Mouse (Mus musculus) midbrain, embryonic 14.5 days (tissue): ENCODE results near the gene Alppl2. TPM values are rescaled to one million over a fixed set of nuclear protein-coding genes. Genes with fewer than 3 reads are reported as not detected.
A peak's percentile ranks its signal among the peaks of the same experiment; 100 is the strongest.

Experiments
- ATAC-seq: fragments of 200-750 bp; cut with Nextera tagmentation; 2 replicates; pipeline ENCODE4 v1.8.0; 2017; ENCODE audit warnings: moderate number of reproducible peaks, moderate library complexity; ENCODE audit not compliant: low FRiP score, low TSS enrichment
- DNase-seq: peaks from one replicate; pipeline ENCODE4 v3.0.0-alpha.2; 2015
- H3K27ac ChIP-seq: fragments of 300-500 bp; sonication (generic); replicated peaks from 2 replicates; pipeline ENCODE4 v1.5.1; 2014; ENCODE audit warnings: mild to moderate bottlenecking, low read depth, low read length, moderate library complexity
- H3K27me3 ChIP-seq: fragments of 300-500 bp; sonication (generic); 2 replicates; pipeline ENCODE4 v1.6.1; 2014; ENCODE audit warnings: low read length, control low read depth, mixed read lengths; ENCODE audit not compliant: control insufficient read depth, insufficient read depth
- H3K36me3 ChIP-seq: fragments of 300-500 bp; sonication (generic); 2 replicates; pipeline ENCODE4 v1.6.1; 2014; ENCODE audit warnings: low read length, control low read depth; ENCODE audit not compliant: control insufficient read depth, insufficient read depth
- H3K4me1 ChIP-seq: fragments of 300-500 bp; sonication (generic); 2 replicates; pipeline ENCODE4 v1.6.1; 2014; ENCODE audit warnings: mild to moderate bottlenecking, antibody characterized with exemption, low read length, control low read depth; ENCODE audit not compliant: control insufficient read depth, insufficient read depth
- H3K4me2 ChIP-seq: fragments of 300-500 bp; sonication (generic); 2 replicates; pipeline ENCODE4 v1.6.1; 2014; ENCODE audit warnings: mild to moderate bottlenecking, low read length, moderate library complexity
- H3K4me3 ChIP-seq: fragments of 300-500 bp; sonication (generic); replicated peaks from 2 replicates; pipeline ENCODE4 v1.5.1; 2014; ENCODE audit warnings: low read depth, low read length
- H3K9ac ChIP-seq: fragments of 300-500 bp; sonication (generic); replicated peaks from 2 replicates; pipeline ENCODE4 v1.6.1; 2014; ENCODE audit warnings: mild to moderate bottlenecking, low read length, moderate library complexity
- H3K9me3 ChIP-seq: fragments of 300-500 bp; sonication (generic); 2 replicates; pipeline ENCODE4 v1.6.1; 2016; ENCODE audit warnings: low read length, control low read depth, mixed read lengths; ENCODE audit not compliant: control insufficient read depth
- WGBS: fragments of 180-500 bp; shearing (Covaris S2); extraction: QIAGEN DNeasy Blood & Tissue Kit; methylation state at CpG from one replicate; pipeline ENCODE4 v1.1.7; 2014; 5-methylcytosine and 5-hydroxymethylcytosine counted together
- polyA plus RNA-seq: library from polyadenylated mRNA; unstranded; fragments of >200 nt; fragmentation: Nextera tagmentation; extraction: Ambion mirVana; gene quantifications from 2 replicates; pipeline ENCODE4 v1.2.1, GENCODE M21; 2014

Gene Alppl2
- polyA plus RNA-seq: not detected in 2 replicates

DNA sequence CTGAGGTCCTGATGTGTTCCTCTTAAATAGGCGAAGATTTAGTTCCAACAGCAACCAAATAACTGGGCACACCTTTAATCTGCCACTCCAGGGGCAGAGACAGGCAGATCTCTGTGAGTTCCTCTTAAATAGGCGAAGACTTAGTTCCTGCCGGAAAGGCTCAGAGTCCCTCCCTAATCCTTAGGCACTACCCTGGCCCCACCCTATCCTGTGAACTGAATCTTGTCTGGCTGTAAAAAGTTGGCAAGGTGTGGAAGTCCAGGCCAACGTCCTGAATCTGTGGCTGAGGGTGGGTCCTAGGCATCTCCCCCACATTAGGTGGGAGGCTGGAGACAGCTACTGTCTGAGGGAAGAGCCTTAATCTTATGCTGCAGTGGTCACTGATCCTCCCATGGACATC lies at the start of gene Alppl2:
Alppl2 (minus strand) TSS at position 101 of the 400 bp plus-strand sequence.
- Histone ChIP-seq H3K4me2 (no peak within 1 kb of the TSS), H3K9ac (no peak within 1 kb of the TSS), H3K27ac (no peak within 1 kb of the TSS), H3K4me3 (no peak within 1 kb of the TSS), H3K9me3 (no peaks in the 10 kb centered on the region), H3K27me3 (no peaks in the 10 kb centered on the region), H3K4me1 (no peaks in the 10 kb centered on the region), H3K36me3 (no peaks in the 10 kb centered on the region)
- ATAC-seq (no peak), DNase-seq (no peak)
- 82% methylated on average over 4 of the region's 4 CpGs for WGBS

DNA sequence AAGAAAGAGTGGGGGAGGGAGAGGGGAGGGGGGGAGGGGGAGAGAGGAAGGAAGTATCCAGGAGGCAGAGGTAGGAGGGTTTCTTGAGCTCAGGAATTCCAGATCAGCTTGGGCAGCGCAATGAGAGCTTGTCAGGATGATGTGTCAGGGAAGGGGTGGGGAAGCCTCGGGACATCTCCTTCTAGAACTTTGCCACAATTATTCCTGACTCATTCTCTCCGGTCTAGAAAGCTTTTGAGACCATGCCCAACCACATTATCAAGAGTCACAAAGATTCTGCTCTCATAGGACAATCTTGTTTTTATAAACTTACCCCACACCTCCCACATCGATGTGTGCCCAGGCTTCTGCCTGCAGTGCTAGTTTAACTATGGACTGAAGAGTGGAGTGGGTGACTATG lies 42.1 kb upstream of the Alppl2 start:
- Histone ChIP-seq H3K4me3 (no peak overlapping the region), H3K36me3 (no peaks in the 10 kb centered on the region), H3K27me3 (peaks cover 20% of the 10 kb centered on the region; the same call in 1 of the 2 replicates), H3K9me3 (no peaks in the 10 kb centered on the region), H3K4me2 (no peak overlapping the region), H3K27ac (no peak overlapping the region), H3K9ac (no peak overlapping the region), H3K4me1 (no peaks in the 10 kb centered on the region)
- WGBS: 90% methylated on average over 4 of the region's 4 CpGs
- no peak for DNase-seq
- no peak for ATAC-seq

DNA sequence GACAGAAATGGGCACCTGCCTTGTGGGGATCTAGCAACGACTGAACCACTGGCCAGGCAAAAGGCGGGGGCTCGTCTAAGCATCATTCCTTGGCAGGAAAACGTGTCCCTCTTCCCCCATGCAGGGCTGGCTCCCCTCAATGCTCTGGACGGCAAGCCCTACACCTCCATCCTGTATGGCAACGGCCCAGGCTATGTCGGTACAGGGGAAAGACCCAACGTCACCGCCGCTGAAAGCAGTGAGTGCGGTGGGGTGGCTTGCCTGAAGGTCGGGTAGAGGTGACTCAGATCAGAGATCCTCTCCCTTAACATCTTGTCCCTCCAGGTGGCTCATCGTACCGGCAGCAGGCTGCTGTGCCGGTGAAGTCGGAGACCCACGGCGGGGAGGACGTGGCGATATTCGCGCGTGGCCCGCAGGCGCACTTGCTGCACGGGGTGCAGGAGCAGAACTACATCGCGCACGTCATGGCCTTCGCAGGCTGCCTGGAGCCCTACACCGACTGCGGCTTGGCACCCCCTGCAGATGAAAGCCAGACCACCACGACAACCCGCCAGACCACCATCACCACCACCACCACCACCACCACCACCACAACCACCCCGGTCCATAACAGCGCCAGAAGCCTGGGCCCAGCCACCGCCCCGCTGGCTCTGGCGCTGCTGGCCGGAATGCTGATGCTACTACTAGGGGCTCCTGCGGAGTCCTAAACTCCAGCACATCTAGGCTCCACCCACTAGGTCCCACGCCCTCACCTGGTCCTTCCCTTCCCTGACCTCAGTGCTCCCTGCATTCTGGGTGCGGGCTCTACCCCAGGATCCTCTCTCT lies 37.7 kb upstream of the Alppl2 start:
- Histone ChIP-seq H3K4me1 (no peaks in the 10 kb centered on the region), H3K27me3 (peaks cover 25% of the 10 kb centered on the region), H3K27ac (no peak overlapping the region), H3K36me3 (no peaks in the 10 kb centered on the region), H3K9me3 (no peaks in the 10 kb centered on the region), H3K4me2 (peak overlapping the region; percentile 37), H3K4me3 (peak overlapping the region; percentile 17), H3K9ac (no peak overlapping the region)
- WGBS: 7% methylated on average over 43 of the region's 43 CpGs
- ATAC-seq (no peak), DNase-seq (peak; percentile 37)

DNA sequence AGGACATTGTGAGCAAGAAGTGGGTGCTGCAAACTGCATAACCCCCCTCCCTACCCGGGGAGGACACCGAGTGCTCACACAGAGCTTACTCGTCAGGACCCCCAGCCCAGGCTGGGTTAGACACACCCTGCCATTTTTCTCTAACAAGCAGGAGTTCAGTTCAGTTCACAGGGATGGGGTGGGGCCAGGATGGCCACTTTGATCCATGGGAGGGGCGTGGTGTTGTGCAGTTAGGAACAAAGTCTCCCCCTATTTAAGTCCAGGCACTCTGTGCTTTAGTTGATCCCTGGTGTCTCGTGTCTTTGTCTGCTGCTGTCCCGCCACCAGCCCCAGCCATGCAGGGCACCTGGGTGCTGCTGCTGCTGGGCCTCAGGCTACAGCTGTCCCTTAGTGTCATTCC lies 34.9 kb upstream of the Alppl2 start, which contains the start of gene Akp3:
Akp3 (plus strand) TSS at position 301 of the 400 bp plus-strand sequence.
- peaks cover 25% of the 10 kb centered on the region for H3K27me3 ChIP-seq
- H3K9ac ChIP-seq: no peak within 1 kb of the TSS
- DNase-seq (no peak), ATAC-seq (no peak)
- no peak within 1 kb of the TSS for H3K4me3 ChIP-seq
- H3K9me3 ChIP-seq: no peaks in the 10 kb centered on the region
- H3K4me1 ChIP-seq: no peaks in the 10 kb centered on the region
- H3K27ac ChIP-seq: no peak within 1 kb of the TSS
- no peak within 1 kb of the TSS for H3K4me2 ChIP-seq
- 70% methylated on average over 6 of the region's 6 CpGs for WGBS
- no peaks in the 10 kb centered on the region for H3K36me3 ChIP-seq

DNA sequence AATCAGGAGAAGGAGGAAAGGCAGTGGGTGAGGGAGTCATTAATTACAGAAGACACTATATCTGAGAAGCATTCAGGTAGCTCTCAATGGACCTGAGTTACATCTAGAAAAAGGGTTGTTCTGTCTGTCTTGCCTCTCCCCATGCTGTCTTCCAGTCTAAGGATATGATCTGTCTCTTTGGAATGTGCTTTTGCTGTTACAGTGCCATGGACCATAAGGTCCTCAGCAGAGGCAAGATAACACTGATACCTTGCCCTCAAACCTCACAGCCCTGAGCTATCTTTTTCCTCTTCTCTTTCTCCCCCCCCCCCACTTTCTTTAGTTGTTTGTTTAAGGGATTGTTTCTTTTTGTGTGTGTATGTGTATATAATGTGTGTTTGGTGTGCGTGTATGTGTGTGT lies 25.1 kb upstream of the Alppl2 start:
- Histone ChIP-seq H3K27me3 (no peaks in the 10 kb centered on the region), H3K27ac (no peak overlapping the region), H3K9me3 (no peaks in the 10 kb centered on the region), H3K36me3 (no peaks in the 10 kb centered on the region), H3K4me2 (no peak overlapping the region), H3K4me1 (no peaks in the 10 kb centered on the region), H3K4me3 (no peak overlapping the region), H3K9ac (no peak overlapping the region)
- 84% methylated on average over 1 of the region's 1 CpGs for WGBS
- ATAC-seq (no peak), DNase-seq (no peak)

DNA sequence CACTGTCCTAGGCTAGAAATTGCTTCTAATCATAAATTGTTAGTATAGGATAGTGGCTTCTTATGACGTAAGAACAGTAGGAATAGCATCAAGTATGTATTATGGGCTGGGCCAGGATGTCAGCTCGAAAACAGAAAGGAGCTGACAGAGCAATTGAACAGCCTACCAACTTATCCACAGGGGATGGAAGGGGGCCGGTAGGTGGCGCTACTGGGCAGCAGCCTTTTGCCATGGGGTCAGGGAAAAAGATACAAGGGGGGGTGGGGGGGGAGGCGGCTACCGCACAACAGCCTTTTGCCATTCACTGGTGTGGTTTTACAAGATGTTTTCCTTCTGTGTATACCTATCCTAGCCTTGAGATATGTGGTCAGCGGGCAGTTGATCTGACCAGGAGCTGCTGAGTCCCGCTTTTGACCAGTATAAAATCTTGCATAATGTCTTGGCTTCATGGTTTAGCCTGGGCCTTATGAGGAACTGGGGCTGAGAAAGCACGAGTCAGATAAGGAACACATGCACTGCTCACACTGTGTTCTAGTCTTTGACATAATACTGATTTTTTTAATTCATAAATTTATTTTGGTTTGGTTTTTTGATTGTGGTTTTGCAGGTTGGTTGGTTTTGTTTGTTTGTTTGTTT lies 22.1 kb upstream of the Alppl2 start:
- Histone ChIP-seq H3K4me2 (no peak overlapping the region), H3K4me3 (no peak overlapping the region), H3K4me1 (no peaks in the 10 kb centered on the region), H3K9ac (no peak overlapping the region), H3K27me3 (no peaks in the 10 kb centered on the region), H3K36me3 (no peaks in the 10 kb centered on the region), H3K9me3 (no peaks in the 10 kb centered on the region), H3K27ac (no peak overlapping the region)
- ATAC-seq: no peak
- DNase-seq: no peak
- 33% methylated on average over 9 of the region's 9 CpGs for WGBS

DNA sequence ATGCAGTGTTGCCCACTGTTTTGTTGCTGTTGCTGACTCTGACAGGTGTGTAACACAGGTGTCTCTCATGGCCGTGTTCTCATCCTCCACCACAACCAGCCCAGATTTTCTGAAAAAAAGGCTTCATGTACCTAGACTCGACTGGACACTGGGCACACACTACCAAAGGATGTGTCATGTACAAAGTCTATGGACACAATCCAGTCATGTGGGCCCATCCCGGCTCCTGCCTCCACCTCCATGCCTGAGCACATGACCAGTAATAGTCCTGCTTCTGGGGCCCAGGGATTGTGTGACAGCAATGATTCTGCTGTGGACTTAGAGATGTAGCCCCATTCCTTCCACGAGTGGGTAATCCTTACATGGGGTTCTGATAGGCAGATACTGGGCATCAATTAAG lies 18.8 kb upstream of the Alppl2 start:
- WGBS: 82% methylated on average over 4 of the region's 4 CpGs
- H3K4me2 ChIP-seq: no peak overlapping the region
- no peaks in the 10 kb centered on the region for H3K9me3 ChIP-seq
- H3K9ac ChIP-seq: no peak overlapping the region
- no peaks in the 10 kb centered on the region for H3K27me3 ChIP-seq
- no peak overlapping the region for H3K27ac ChIP-seq
- ATAC-seq (no peak), DNase-seq (no peak)
- H3K36me3 ChIP-seq: no peaks in the 10 kb centered on the region
- H3K4me3 ChIP-seq: no peak overlapping the region
- no peaks in the 10 kb centered on the region for H3K4me1 ChIP-seq

DNA sequence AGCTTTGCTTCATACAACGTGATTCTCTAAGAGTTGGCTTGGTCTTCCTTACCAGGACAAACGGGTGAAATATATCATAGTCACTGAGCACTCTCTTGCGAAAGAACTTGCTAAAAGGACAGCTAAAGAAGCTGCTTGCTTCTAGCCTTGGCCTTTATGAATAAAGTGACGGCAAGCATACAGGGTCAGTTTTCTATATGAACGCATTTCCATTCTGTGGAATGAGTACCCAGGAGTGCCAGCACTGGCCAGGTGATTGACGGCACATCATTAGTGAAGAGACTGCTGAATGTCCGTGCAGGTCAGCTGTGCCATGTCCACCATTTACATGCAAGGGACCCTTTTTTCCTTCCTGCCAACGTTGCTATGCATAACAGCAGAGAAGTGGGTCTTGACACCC lies 16.8 kb upstream of the Alppl2 start:
- no peak overlapping the region for H3K4me2 ChIP-seq
- no peak for ATAC-seq
- DNase-seq: no peak
- H3K27me3 ChIP-seq: no peaks in the 10 kb centered on the region
- H3K9ac ChIP-seq: no peak overlapping the region
- H3K9me3 ChIP-seq: no peaks in the 10 kb centered on the region
- WGBS: 80% methylated on average over 8 of the region's 8 CpGs
- no peak overlapping the region for H3K4me3 ChIP-seq
- H3K27ac ChIP-seq: no peak overlapping the region
- H3K4me1 ChIP-seq: no peaks in the 10 kb centered on the region
- H3K36me3 ChIP-seq: no peaks in the 10 kb centered on the region

DNA sequence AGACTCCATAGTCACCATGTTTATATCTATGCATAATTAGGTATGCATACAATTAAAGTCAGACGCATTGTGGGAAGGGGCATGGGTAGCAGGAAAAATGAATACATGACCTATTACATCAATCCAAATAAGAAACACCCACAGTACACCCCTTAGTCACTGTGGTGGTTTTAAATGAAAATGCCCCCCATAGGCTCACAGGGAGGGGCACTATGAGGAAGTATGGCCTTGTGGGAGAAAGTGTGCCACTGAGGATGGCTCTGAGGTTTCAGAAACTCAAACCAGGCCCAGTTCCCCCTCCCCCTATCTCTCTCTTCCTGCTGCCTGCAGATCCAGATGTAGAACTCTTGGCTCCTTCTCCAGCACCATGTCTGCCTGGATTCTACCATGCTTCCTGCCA lies 14.2 kb upstream of the Alppl2 start:
- Histone ChIP-seq H3K36me3 (no peaks in the 10 kb centered on the region), H3K27ac (no peak overlapping the region), H3K4me1 (no peaks in the 10 kb centered on the region), H3K9ac (no peak overlapping the region), H3K9me3 (no peaks in the 10 kb centered on the region), H3K27me3 (no peaks in the 10 kb centered on the region), H3K4me3 (no peak overlapping the region), H3K4me2 (no peak overlapping the region)
- no peak for DNase-seq
- no peak for ATAC-seq
- 71% methylated on average over 1 of the region's 1 CpGs for WGBS
